Mouse (Mus musculus) cerebellum, postnatal 14 days (tissue): ENCODE results near the gene Jag2.

Source experiments
- DNase-seq, 2 experiments: peaks; one replicate each; pipeline ENCODE4 v3.0.0; 2021; ENCODE audit warnings: mixed read lengths in 2 of 2

Jag2 gene

DNA sequence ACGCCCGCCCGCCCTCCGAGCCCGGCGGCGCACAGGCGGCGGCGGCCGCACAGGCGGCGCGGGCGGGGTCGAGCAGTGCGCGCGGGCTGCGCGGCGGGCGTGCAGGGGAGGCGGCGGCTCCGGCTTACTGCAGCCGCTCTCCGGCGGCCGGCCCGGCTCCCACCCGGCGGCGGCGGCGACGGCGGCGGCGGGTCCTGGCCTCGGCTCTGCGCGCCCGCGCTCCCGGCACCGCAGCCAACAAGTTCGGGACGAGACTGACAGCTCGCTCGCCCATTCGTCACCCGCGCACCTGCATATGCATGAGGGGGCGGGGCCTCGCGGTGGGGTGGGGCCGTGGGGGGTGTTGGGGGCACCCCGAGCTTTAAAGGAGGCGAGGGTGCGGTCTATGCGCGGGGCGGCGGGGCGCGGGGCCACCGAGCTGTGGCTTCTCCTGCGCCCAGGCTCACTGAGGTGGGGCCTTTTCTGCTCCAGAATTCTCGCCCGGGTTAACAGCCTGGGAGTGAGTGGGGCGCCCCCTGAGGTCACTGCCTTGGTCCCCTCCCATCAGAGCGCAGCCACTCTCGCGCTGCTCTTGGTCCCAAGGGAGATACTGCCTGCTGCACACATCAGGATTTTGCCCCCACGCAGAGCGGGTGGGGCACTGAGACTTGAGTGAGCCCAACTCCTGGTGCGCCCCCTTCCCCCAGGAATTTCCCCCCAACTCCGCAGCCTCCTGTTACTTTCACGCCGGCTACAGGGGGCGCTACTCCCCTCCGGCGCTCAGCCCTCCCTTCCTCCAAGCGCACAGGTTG lies at the start of gene Jag2:
Jag2 (minus strand) TSS at position 215 of the 791 bp plus-strand sequence.
- DNase-seq: peak; percentile 70 to 80

DNA sequence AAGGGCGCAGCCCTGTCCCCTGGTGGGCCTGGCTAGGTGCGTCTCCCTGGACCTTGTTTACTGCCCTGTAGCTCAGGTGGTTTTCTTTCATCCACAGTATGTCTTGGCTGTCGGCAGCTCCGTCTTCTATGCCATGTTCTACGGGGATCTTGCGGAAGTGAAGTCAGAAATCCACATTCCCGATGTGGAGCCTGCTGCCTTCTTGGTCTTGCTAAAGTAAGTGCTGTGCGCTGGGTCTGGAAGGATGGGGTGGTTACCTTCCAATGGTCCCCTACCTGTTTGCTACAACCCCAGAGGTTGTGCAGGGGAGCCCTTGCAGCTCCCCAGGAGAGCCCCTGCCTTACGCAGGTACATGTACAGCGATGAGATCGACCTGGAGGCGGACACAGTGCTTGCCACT lies 47.6 kb upstream of the Jag2 start:
- DNase-seq: peak in 1 of 2 experiments; percentile 28

DNA sequence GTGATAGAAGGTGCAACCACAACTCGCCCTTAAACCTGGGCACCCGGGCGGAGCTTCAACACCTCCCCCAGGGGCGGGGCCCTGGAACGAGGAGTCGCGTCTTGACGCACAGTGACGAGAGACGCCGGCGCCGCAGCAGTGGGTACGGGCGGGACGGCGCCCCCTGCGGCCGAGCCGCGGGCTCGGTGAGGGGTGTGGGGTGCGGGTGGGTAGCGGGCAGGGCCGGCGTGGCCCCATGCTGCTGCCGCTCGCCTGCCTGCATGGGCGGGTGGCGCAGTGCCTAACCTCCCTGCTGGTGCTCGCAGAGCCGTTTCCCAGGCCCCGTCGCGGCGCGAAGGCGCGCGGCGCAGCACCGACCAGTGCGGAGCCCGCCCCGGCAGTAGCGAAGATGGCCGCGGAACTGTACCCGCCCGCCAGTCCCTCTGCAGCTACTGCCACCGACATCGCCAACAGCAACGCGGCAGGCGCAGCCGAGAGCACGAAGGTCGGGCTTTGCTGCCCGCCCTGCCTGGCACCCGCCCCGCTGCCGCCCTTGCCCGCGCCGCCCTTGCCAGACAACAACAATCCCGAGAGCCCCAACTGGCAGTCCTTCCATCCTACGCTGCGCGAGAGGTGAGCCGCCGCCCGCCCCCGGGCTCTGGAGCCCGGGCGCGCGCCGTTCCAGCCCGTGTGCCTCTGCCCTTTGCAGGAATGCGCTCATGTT lies 46.9 kb upstream of the Jag2 start, which contains the start of gene Btbd6:
Btbd6 (plus strand) TSS at position 112 of the 703 bp plus-strand sequence.
- peak; percentile 93 to 95 for DNase-seq

- DNase-seq: no peak
Measured at GRCm38 (mm10) chr12:112974736-112975135, 45.2 kb upstream of the Jag2 start.

DNA sequence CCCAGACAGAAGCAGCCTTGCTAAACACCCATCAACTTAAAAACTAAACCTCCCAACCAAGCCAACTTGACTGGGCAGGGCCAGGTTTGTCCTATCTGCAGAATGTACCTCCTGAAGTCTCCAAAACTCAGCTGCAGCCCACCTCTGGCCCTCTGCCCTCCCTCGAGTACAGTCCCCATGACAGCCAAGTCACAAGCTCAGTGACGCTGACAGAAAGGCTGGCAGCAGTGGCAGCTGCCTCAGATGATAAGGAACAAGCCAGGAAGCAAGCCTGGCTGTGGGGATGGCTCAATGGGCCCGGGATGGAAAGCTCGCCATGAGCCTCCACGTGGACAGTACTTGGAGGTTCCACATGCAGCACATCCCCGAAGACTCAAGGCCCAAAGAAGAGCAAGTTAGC lies 40.0 kb upstream of the Jag2 start:
- DNase-seq: no peak

DNA sequence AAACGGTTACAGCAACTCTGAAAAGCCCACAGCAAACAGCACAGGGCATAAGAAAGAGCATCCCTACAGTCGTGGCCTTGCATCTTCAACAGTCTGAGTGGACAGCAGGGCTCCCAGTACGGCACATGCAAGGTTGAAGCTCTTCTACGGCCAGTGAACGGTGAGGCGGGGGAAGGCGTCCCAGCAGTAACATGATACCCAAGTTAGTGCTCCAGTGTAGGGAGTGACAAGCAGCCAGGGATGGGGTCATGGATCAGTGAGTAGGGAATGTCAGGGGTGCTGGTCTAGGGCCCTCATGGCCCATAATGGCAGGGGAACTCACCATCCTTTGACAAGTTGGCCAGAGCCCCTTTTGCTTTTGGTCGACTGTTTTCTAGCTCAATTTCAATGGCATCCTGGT lies 39.4 kb upstream of the Jag2 start:
- no peak for DNase-seq

- DNase-seq: no peak
Measured at GRCm38 (mm10) chr12:112965783-112966182, 36.2 kb upstream of the Jag2 start.

- DNase-seq: no peak
Measured at GRCm38 (mm10) chr12:112961872-112962271, 32.3 kb upstream of the Jag2 start.

- peak; percentile 57 to 67 for DNase-seq
Measured at GRCm38 (mm10) chr12:112961428-112961827, 31.9 kb upstream of the Jag2 start.

- DNase-seq: no peak
Measured at GRCm38 (mm10) chr12:112959421-112959820, 29.8 kb upstream of the Jag2 start.

DNA sequence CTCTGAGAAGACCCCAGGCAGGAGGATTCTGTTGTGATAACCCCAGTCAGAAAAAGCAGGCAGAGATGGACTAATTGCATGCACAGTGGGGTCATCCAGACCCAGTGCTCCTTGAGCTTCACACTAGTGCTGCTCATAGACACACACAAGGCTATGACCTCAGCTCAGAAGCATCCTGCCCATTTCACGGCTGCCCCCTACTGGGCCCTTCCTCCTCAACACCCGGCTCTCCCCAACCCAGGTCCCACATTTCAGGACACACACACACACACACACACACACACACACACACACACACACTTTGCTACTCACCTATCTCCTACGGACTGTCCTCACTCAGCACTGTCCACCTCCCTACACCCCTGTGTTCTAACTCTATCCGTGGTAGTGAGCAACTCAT lies 28.7 kb upstream of the Jag2 start:
- peak in 1 of 2 experiments; percentile 72 for DNase-seq

- DNase-seq: peak; percentile 91 to 93
Measured at GRCm38 (mm10) chr12:112955800-112956199, 26.2 kb upstream of the Jag2 start.

GRCm38 (mm10) chr12:112952926-112953565 lies 23.5 kb upstream of the Jag2 start:
- no peak for DNase-seq

DNA sequence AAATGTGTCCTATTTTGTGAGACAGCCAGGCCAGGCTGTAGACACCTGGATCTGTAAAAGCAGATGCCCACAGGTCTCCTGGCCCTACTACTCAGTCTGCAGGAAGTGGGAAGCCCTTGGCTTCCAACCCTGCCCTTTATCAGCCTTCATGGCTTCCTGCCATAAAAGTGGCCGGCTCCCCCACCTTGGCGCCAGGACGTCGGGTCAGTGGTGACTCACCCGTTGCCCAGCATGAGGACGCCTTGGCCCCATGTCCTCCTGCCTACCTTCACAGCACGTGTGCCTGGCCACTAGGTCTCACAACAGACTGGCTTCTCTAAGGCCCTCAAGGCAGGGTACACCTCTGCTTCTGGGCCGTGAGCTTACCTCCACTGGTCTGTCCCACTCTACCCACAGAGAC lies 22.9 kb upstream of the Jag2 start:
- DNase-seq: no peak

GRCm38 (mm10) chr12:112951150-112951842 lies 21.7 kb upstream of the Jag2 start:
- no peak for DNase-seq

DNA sequence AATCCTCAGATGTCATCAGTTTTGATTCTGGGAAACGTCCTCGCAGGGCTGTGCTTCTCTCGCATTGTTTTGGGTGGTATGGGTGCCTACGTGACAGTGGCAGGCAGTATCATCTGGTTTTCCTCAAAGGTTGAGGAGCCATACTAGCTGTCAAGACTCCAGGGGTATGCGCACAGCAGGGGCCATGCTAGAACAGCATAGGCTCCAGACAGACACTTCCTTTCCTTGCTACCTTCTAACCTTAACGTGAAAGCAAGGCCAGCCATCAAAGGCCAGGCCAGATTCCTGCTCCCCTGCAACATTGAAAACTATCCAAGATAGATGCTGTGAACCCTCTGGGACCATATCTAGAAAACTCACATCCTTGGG lies 21.2 kb upstream of the Jag2 start:
- peak in 1 of 2 experiments; percentile 58 for DNase-seq

GRCm38 (mm10) chr12:112950040-112950760 lies 20.6 kb upstream of the Jag2 start:
- DNase-seq: peak; percentile 94 to 96

DNA sequence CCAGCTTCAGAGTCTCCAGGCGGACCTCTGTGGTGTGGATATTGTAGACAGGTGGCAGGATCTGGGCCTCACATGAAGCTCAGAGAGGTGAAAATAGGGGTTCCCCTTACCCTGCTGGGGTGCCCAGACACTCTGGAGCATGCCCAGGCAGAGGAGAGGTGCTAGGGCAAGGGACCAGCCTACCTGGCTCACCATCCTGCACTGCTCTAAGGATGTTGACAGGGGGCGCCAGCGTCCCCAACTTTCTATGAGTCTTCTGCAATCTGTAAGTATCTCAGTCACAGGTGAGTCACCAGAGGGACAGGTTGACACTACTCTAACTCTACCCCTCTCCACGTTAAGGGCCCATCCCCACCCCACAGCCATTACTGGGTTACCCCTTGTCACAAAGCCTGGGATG lies 17.7 kb upstream of the Jag2 start:
- DNase-seq: peak; percentile 61 to 64

- no peak for DNase-seq
Measured at GRCm38 (mm10) chr12:112943669-112944068, 14.1 kb upstream of the Jag2 start.

GRCm38 (mm10) chr12:112941776-112942713 lies 12.5 kb upstream of the Jag2 start, which contains the start of gene Nudt14:
Gene Nudt14 (minus strand): TSS chr12:112942124.
- peak; percentile 78 to 80 for DNase-seq
